Mouse (Mus musculus) left cerebral cortex, postnatal 4 days (tissue): ENCODE measurements around the gene Olfr1318. TPM values are rescaled to one million over a fixed set of nuclear protein-coding genes. Genes with fewer than 3 reads are reported as not detected.

ENCODE experiments used
- DNase-seq: peaks from one replicate; pipeline ENCODE4 v3.0.0-alpha.2; 2022
- intact Hi-C: fragments of 180-260 bp; cut with DNase I; formaldehyde crosslinking; loops from one replicate; pipeline ENCODE4 v1.15.1; 2025
- total RNA-seq, 2 experiments: library from RNA; stranded (reverse); gene quantifications; 2 replicates each; pipeline ENCODE4 v1.2.3; 2021

Olfr1318 gene
- total RNA-seq, result not detected

- intact Hi-C loops, result no loop called here
- DNase-seq, result no peak
Measured at GRCm38 (mm10) chr2:112153898-112154297, at the start of gene Olfr1318. Gene Olfr1318, plus strand, starts transcription at chr2:112154198.

- no peak for DNase-seq
- intact Hi-C loops, result no loop called here
Measured at GRCm38 (mm10) chr2:112115340-112115739, 38.7 kb upstream of the Olfr1318 start, which contains the start of gene Olfr1315-ps1. Gene Olfr1315-ps1, minus strand, starts transcription at chr2:112115440.

- DNase-seq, result no peak
- intact Hi-C loops, result no loop called here
Measured at GRCm38 (mm10) chr2:112134877-112135276, 19.1 kb upstream of the Olfr1318 start, which contains the start of gene Olfr1316. Gene Olfr1316, minus strand, starts transcription at chr2:112134977.

GRCm38 (mm10) chr2:112140029-112140428, 14.0 kb upstream of the Olfr1318 start, which contains the start of gene Olfr1317:
Gene Olfr1317, plus strand, starts transcription at chr2:112140329.
- intact Hi-C loops, result no loop called here

GRCm38 (mm10) chr2:112196859-112197258, 42.9 kb downstream of the Olfr1318 start:
- intact Hi-C loops, result no loop called here
- no peak for DNase-seq

More at GRCm38 (mm10) chr2:112140029-112140428, 14.0 kb upstream of the Olfr1318 start, which contains the start of gene Olfr1317:
- no peak for DNase-seq

GRCm38 (mm10) chr2:112203056-112203455, 49.1 kb downstream of the Olfr1318 start:
- no peak for DNase-seq
- intact Hi-C loops, result no loop called here

Other genes with a start within 250 kb of the Olfr1318 start
- gene Olfr1306, start 237.9 kb upstream of the Olfr1318 start, total RNA-seq, result not detected
- under 1 TPM; 0.04 TPM for gene Olfr1307, start 204.8 kb upstream of the Olfr1318 start, total RNA-seq
- gene Olfr1308, start 189.3 kb upstream of the Olfr1318 start, total RNA-seq, result not detected
- gene Olfr1309, start 163.9 kb upstream of the Olfr1318 start, total RNA-seq, result not detected
- gene Olfr1310, start 141.5 kb upstream of the Olfr1318 start, total RNA-seq, result not detected
- not detected for gene Olfr1311, start 129.8 kb upstream of the Olfr1318 start, total RNA-seq
- gene Olfr1312, start 104.0 kb upstream of the Olfr1318 start, total RNA-seq, result not detected
- gene Olfr1313, start 76.4 kb upstream of the Olfr1318 start, total RNA-seq, result not detected
- not detected for gene Olfr1314, start 57.4 kb upstream of the Olfr1318 start, total RNA-seq
- not detected for gene Olfr1315-ps1, start 38.8 kb upstream of the Olfr1318 start, total RNA-seq
- gene Olfr1316, start 19.2 kb upstream of the Olfr1318 start, total RNA-seq, result not detected
- gene Olfr1317, start 13.9 kb upstream of the Olfr1318 start, total RNA-seq, result not detected
- 10 to 100 TPM; 47.7 to 50.4 TPM for gene Lpcat4, start 85.3 kb downstream of the Olfr1318 start, total RNA-seq
- not detected for gene Nutm1, start 105.1 kb downstream of the Olfr1318 start, total RNA-seq
- gene Nop10, start 107.7 kb downstream of the Olfr1318 start, total RNA-seq, result 10 to 100 TPM; 72.4 to 79.6 TPM
- 10 to 100 TPM; 84.1 to 87.2 TPM for gene Slc12a6, start 111.6 kb downstream of the Olfr1318 start, total RNA-seq
- gene Gm21985, start 112.1 kb downstream of the Olfr1318 start, total RNA-seq, result under 1 TPM in 1 of 2 experiments, not detected in 1; 0.64 TPM
- gene Emc4, start 213.8 kb downstream of the Olfr1318 start, total RNA-seq, result 100 to 1,000 TPM; 113 to 121 TPM
- 10 to 100 TPM; 21.0 to 22.4 TPM for gene Katnbl1, start 225.0 kb downstream of the Olfr1318 start, total RNA-seq